Mouse (Mus musculus) heart, embryonic 12.5 days (tissue): Measurements from ENCODE around the gene Zfp408. TPM values are rescaled to one million over a fixed set of nuclear protein-coding genes. Genes with fewer than 3 reads are reported as not detected.

Experiments used
- ATAC-seq: fragments of 200-750 bp; cut with Nextera tagmentation; 2 replicates; pipeline ENCODE4 v1.8.0; 2017; ENCODE audit warnings: moderate TSS enrichment, moderate library complexity; ENCODE audit not compliant: insufficient number of reproducible peaks, low FRiP score
- H3K27ac ChIP-seq: fragments of 300-500 bp; sonication (generic); 2 replicates; pipeline ENCODE4 v1.5.1; 2016; ENCODE audit warnings: mild to moderate bottlenecking, moderate library complexity; ENCODE audit not compliant: poor library complexity, severe bottlenecking
- H3K27me3 ChIP-seq: fragments of 300-500 bp; sonication (generic); replicated peaks from 2 replicates; pipeline ENCODE4 v1.6.1; 2016; ENCODE audit warnings: mild to moderate bottlenecking, moderate library complexity
- H3K36me3 ChIP-seq: fragments of 300-500 bp; sonication (generic); 2 replicates; pipeline ENCODE4 v1.6.1; 2016; ENCODE audit warnings: mild to moderate bottlenecking, moderate library complexity
- H3K4me1 ChIP-seq: fragments of 300-500 bp; sonication (generic); replicated peaks from 2 replicates; pipeline ENCODE4 v1.6.1; 2016; ENCODE audit warnings: mild to moderate bottlenecking
- H3K4me2 ChIP-seq: fragments of 300-500 bp; sonication (generic); 2 replicates; pipeline ENCODE4 v1.6.1; 2016; ENCODE audit warnings: mild to moderate bottlenecking, moderate library complexity
- H3K4me3 ChIP-seq: fragments of 300-500 bp; sonication (generic); 2 replicates; pipeline ENCODE4 v1.5.1; 2016; ENCODE audit warnings: mild to moderate bottlenecking
- H3K9ac ChIP-seq: fragments of 300-500 bp; sonication (generic); 2 replicates; pipeline ENCODE4 v1.6.1; 2016; ENCODE audit warnings: mild to moderate bottlenecking, moderate library complexity
- H3K9me3 ChIP-seq: fragments of 300-500 bp; sonication (generic); replicated peaks from 2 replicates; pipeline ENCODE4 v1.6.1; 2016; ENCODE audit warnings: mild to moderate bottlenecking, moderate library complexity
- WGBS: fragments of 180-500 bp; shearing (Covaris S2); methylation state at CpG from one replicate; pipeline ENCODE4 v1.1.7; 2016; 5-methylcytosine and 5-hydroxymethylcytosine counted together
- polyA plus RNA-seq: library from polyadenylated mRNA; unstranded; fragments of >200 nt; fragmentation: Nextera tagmentation; extraction: Ambion mirVana; gene quantifications from 2 replicates; pipeline ENCODE4 v1.2.1, GENCODE M21; 2016

The Zfp408 gene
- polyA plus RNA-seq, 1 experiment from 2014 or later: 6.9 TPM

DNA sequence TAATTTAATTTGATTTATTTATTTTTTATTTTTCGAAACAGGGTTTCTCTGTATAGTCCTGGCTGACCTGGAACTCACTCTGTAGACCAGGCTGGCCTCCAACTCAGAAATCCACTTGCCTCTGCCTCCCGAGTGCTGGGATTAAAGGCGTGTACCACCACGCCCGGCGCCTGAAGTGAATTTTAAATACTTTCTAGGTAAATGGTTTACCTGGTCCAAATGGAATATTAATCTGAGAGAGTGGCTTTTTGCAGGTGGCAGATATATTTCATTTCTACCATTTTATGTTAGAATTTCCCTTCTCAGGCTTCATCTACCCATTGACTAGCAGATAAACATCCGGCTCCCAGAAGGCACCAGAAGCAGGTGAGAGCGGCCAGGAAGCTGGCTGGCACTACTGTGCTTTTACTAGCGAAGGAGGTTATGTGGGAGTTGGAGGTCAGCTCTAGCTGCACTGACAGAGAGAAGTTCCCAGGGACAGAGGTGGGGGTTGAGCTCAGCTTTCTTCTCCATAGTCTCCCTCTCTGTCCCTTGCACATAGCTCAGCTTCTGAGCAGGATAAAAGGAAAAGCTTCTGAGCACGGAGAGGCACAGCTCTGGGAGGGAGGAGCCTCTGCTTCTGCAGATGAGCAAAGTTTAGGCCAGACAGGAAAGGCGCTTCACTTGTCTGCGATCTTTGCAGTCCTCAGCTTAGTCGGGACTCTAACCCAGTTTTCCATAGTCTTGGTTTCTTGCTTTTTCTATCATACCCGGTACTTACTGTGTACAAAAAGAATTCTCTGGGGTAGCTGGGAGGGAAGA, 2.1 kb upstream of the Zfp408 start:
- ATAC-seq: no peak
- H3K4me2 ChIP-seq: peak overlapping the region; percentile 85
- peaks cover 48% of the 10 kb centered on the region for H3K36me3 ChIP-seq

DNA sequence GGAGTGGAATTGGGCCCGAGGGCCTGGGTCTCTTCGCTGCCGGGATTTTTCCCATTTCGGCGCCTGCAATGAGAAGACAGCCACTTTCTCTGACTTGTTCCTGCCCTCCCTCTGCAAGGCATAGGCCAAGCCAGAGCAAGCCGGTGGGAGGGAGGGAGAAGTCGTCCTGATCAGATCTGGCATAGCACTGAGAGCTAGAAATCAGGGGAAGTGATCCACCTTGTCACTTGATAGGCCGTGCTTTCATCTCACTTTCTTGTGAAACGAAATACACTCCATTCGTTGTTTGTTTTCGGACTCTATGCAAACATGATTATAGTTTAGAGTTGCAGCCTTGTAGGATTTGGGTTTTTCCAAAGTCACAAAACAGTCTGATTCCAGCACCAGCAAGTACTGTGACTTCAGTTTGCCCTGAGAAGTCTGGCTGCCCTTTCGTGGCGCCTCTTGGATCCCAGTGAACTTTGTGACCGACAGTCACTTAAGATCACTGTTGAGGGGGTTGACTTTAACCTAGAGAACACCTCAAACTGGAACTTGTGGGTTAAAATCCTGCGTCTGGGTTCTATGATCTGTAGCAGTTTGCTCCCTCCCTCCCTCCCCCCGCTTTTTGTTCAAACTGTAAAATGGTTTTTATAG, 887 bp upstream of the Zfp408 start:
- peak overlapping the region; percentile 88 for H3K27ac ChIP-seq
- H3K9ac ChIP-seq: peak overlapping the region; percentile 81
- peaks cover 55% of the 10 kb centered on the region for H3K4me1 ChIP-seq
- H3K36me3 ChIP-seq: peaks cover 48% of the 10 kb centered on the region
- H3K9me3 ChIP-seq: no peaks in the 10 kb centered on the region
- H3K4me2 ChIP-seq: peak overlapping the region; percentile 85
- H3K27me3 ChIP-seq: no peaks in the 10 kb centered on the region
- peak; percentile 44 for ATAC-seq
- 8% methylated on average over 16 of the region's 16 CpGs for WGBS
- peak overlapping the region; percentile 86 for H3K4me3 ChIP-seq

More for the DNA sequence above, 2.1 kb upstream of the Zfp408 start:
- 72% methylated on average over 14 of the region's 14 CpGs for WGBS
- Histone ChIP-seq H3K27ac (peak overlapping the region; percentile 39; the same call in 1 of the 2 replicates), H3K4me1 (peaks cover 67% of the 10 kb centered on the region), H3K27me3 (no peaks in the 10 kb centered on the region), H3K9me3 (no peaks in the 10 kb centered on the region), H3K9ac (peak overlapping the region; percentile 29; the same call in 1 of the 2 replicates), H3K4me3 (peak overlapping the region; percentile 6; the same call in 1 of the 2 replicates)

GRCm38 (mm10) chr2:91649152-91649551, 439 bp downstream of the Zfp408 start:
- 1% methylated on average over 15 of the region's 15 CpGs for WGBS
- ATAC-seq: no peak
- Histone ChIP-seq H3K4me1 (peaks cover 42% of the 10 kb centered on the region), H3K27ac (peak overlapping the region; percentile 59), H3K9ac (peak overlapping the region; percentile 95), H3K36me3 (peaks cover 48% of the 10 kb centered on the region), H3K4me3 (peak overlapping the region; percentile 86), H3K27me3 (no peaks in the 10 kb centered on the region), H3K4me2 (peak overlapping the region; percentile 94), H3K9me3 (no peaks in the 10 kb centered on the region)

GRCm38 (mm10) chr2:91646733-91647132, 2.9 kb downstream of the Zfp408 start:
- peaks cover 58% of the 10 kb centered on the region for H3K36me3 ChIP-seq
- 28% methylated on average over 1 of the region's 1 CpGs for WGBS
- no peak overlapping the region for H3K4me2 ChIP-seq
- H3K27me3 ChIP-seq: no peaks in the 10 kb centered on the region
- H3K4me3 ChIP-seq: no peak overlapping the region
- no peak for ATAC-seq
- peaks cover 18% of the 10 kb centered on the region for H3K4me1 ChIP-seq
- no peak overlapping the region for H3K9ac ChIP-seq
- H3K27ac ChIP-seq: no peak overlapping the region
- H3K9me3 ChIP-seq: no peaks in the 10 kb centered on the region

- Histone ChIP-seq H3K27me3 (no peaks in the 10 kb centered on the region), H3K4me1 (peaks cover 10% of the 10 kb centered on the region), H3K4me3 (no peak overlapping the region), H3K27ac (no peak overlapping the region), H3K4me2 (no peak overlapping the region), H3K9ac (no peak overlapping the region), H3K9me3 (no peaks in the 10 kb centered on the region), H3K36me3 (peaks cover 58% of the 10 kb centered on the region)
- WGBS: 97% methylated on average over 11 of the region's 11 CpGs
- ATAC-seq: no peak
Measured at GRCm38 (mm10) chr2:91645811-91646210, 3.8 kb downstream of the Zfp408 start.

DNA sequence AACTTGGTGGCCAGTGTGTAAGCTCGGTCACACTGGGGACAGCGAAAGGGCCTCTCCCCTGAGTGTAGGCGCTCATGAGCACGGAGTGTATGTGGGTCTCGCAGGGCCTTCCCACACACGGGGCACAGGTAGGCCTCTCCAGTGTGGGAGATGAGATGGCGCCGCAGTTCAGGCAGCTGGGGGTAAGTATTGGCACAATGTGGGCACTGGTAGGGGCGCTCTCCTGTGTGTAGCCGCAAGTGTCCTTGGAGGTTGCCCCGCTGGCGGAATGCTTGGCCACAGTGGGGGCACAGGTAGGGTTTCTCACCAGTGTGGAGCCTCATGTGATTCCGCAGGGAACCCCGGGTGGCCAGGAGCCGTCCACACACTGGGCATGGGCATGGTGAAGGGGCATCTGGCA, 4.2 kb downstream of the Zfp408 start:
- Histone ChIP-seq H3K9ac (no peak overlapping the region), H3K4me3 (no peak overlapping the region), H3K27me3 (no peaks in the 10 kb centered on the region), H3K9me3 (no peaks in the 10 kb centered on the region), H3K36me3 (peaks cover 58% of the 10 kb centered on the region), H3K27ac (no peak overlapping the region), H3K4me2 (no peak overlapping the region), H3K4me1 (peaks cover 8% of the 10 kb centered on the region)
- 93% methylated on average over 15 of the region's 15 CpGs for WGBS
- no peak for ATAC-seq

DNA sequence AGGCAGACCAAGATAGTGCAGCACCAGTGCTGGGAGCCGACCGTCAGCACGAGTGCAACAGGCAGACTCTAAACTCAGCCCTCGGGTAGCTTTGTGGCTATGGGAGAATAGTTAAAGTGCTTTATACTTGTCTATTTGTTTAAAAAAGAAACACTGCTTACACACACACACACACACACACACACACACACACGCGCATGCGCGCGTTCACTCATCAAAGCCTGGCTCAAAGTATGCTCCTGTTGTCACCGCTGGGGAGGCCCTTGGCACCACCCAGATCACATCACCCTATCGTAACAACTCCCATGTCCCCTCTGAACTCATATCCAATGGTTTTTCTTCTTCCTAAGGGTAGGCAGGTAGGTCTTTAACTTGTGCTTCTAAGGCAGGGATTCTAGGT, 5.6 kb downstream of the Zfp408 start:
- Histone ChIP-seq H3K4me3 (no peak overlapping the region), H3K36me3 (peaks cover 58% of the 10 kb centered on the region), H3K9me3 (no peaks in the 10 kb centered on the region), H3K27me3 (no peaks in the 10 kb centered on the region), H3K27ac (no peak overlapping the region), H3K4me2 (no peak overlapping the region), H3K9ac (no peak overlapping the region), H3K4me1 (peaks cover 7% of the 10 kb centered on the region)
- no peak for ATAC-seq
- 96% methylated on average over 11 of the region's 11 CpGs for WGBS

- WGBS: 80% methylated on average over 2 of the region's 2 CpGs
- Histone ChIP-seq H3K4me2 (no peak overlapping the region), H3K4me3 (no peak overlapping the region), H3K27ac (no peak overlapping the region), H3K9ac (no peak overlapping the region), H3K9me3 (no peaks in the 10 kb centered on the region), H3K4me1 (no peaks in the 10 kb centered on the region), H3K36me3 (peaks cover 58% of the 10 kb centered on the region), H3K27me3 (no peaks in the 10 kb centered on the region)
- no peak for ATAC-seq
Measured at GRCm38 (mm10) chr2:91642825-91643415, 6.7 kb downstream of the Zfp408 start.

DNA sequence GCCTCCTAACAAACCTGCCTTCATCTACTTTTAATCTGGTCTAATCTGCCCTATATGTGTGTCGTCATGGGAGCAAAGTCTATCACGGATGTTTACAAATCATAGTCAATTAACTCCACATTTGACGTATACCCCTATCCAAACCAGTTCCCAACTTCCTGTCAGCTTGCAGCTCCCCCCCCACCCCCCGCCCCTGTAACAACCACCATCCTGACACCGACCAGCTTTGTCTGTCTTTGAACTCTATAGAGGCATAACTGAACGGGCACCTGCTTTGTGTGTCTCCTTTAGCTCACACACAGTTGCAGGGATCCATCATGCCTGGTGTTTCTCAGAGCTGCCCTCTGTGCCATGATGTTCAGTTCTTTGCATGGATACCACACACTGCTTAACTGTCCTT, 10.7 kb downstream of the Zfp408 start:
- 0 out of 2 replicates have a peak, but pooled peaks cover 3% of the 10 kb centered on the region for H3K4me1 ChIP-seq
- no peaks in the 10 kb centered on the region for H3K9me3 ChIP-seq
- H3K9ac ChIP-seq: no peak overlapping the region
- H3K27ac ChIP-seq: no peak overlapping the region
- H3K4me3 ChIP-seq: no peak overlapping the region
- WGBS: 79% methylated on average over 6 of the region's 6 CpGs
- H3K4me2 ChIP-seq: no peak overlapping the region
- H3K27me3 ChIP-seq: no peaks in the 10 kb centered on the region
- peaks cover 18% of the 10 kb centered on the region for H3K36me3 ChIP-seq
- ATAC-seq: no peak

- Histone ChIP-seq H3K27me3 (no peaks in the 10 kb centered on the region), H3K9me3 (no peaks in the 10 kb centered on the region), H3K9ac (no peak overlapping the region), H3K4me1 (0 out of 2 replicates have a peak, but pooled peaks cover 3% of the 10 kb centered on the region), H3K36me3 (peaks cover under 1% of the 10 kb centered on the region; the same call in 1 of the 2 replicates), H3K4me3 (no peak overlapping the region), H3K27ac (no peak overlapping the region), H3K4me2 (no peak overlapping the region)
- WGBS: 79% methylated on average over 5 of the region's 5 CpGs
- no peak for ATAC-seq
Measured at GRCm38 (mm10) chr2:91636727-91637338, 12.8 kb downstream of the Zfp408 start.

- no peak within 1 kb of the TSS for H3K4me2 ChIP-seq
- no peak within 1 kb of the TSS for H3K9ac ChIP-seq
- ATAC-seq: no peak
- no peaks in the 10 kb centered on the region for H3K36me3 ChIP-seq
- H3K4me3 ChIP-seq: no peak within 1 kb of the TSS
- H3K27ac ChIP-seq: no peak within 1 kb of the TSS
- 83% methylated on average over 8 of the region's 8 CpGs for WGBS
- H3K4me1 ChIP-seq: 0 out of 2 replicates have a peak, but pooled peaks cover 3% of the 10 kb centered on the region
- H3K9me3 ChIP-seq: no peaks in the 10 kb centered on the region
- no peaks in the 10 kb centered on the region for H3K27me3 ChIP-seq
Measured at GRCm38 (mm10) chr2:91636229-91636628, 13.4 kb downstream of the Zfp408 start, which contains the start of gene F2. F2 (minus strand) TSS chr2:91636414.
